Mouse (Mus musculus): ENCODE measurements around the gene Strbp. TPM values are rescaled to one million over a fixed set of nuclear protein-coding genes. Genes with fewer than 3 reads are reported as not detected.

Strbp gene
- polyA plus RNA-seq, 1 experiment from 2014 or later, result 102 TPM

DNA sequence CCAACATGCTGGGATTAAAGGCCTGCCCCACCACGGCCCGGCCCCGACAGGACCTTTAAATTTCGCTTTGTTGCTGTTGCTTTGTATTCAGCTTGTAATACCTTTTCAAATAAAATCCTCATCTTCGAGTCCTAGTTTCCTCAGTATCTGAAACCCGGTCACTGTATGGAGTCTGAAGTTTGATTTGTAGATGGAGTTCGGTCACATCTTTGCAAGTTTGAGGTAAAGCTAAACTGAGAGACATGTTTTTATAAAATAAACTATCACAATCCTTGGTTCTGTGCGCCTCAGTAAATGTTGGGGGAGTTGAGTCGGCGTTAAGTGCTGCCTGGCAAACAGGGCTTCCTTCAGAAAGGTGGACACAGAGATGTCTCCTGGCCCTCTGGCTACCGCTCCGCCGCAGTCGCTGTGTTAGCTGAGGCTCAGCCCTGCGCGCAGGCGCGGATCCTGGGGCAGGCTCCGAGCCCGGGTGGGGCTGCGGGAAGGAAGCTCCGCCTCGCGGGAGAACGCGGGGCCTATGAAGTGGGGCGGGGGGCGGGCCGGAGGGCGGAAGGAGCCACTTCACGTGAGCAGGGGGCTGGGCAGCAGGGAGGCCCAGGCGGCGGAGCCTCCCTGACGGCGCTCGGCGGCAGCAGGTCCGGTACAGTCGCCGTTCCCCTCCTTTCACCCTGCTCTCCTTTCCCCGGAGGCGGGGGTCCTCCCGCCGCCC, 251.8 kb downstream of the Strbp start:
- Histone ChIP-seq H3K36me3 (no peaks in the 10 kb centered on the region), H3K4me1 (replicated peaks) (peaks cover 27% of the 10 kb centered on the region), H3K27ac (replicated peaks) (peak overlapping the region; percentile 92), H3K4me2 (peak overlapping the region; percentile 92), H3K4me3 (peak overlapping the region; percentile 90), H3K9me3 (no peaks in the 10 kb centered on the region), H3K9ac (peak overlapping the region; percentile 93), H3K27me3 (no peaks in the 10 kb centered on the region)
- WGBS, result 8% methylated on average over 41 of the region's 44 CpGs
- peak; percentile 99 for ATAC-seq (ENCODE audit: low FRiP score, low read depth)

DNA sequence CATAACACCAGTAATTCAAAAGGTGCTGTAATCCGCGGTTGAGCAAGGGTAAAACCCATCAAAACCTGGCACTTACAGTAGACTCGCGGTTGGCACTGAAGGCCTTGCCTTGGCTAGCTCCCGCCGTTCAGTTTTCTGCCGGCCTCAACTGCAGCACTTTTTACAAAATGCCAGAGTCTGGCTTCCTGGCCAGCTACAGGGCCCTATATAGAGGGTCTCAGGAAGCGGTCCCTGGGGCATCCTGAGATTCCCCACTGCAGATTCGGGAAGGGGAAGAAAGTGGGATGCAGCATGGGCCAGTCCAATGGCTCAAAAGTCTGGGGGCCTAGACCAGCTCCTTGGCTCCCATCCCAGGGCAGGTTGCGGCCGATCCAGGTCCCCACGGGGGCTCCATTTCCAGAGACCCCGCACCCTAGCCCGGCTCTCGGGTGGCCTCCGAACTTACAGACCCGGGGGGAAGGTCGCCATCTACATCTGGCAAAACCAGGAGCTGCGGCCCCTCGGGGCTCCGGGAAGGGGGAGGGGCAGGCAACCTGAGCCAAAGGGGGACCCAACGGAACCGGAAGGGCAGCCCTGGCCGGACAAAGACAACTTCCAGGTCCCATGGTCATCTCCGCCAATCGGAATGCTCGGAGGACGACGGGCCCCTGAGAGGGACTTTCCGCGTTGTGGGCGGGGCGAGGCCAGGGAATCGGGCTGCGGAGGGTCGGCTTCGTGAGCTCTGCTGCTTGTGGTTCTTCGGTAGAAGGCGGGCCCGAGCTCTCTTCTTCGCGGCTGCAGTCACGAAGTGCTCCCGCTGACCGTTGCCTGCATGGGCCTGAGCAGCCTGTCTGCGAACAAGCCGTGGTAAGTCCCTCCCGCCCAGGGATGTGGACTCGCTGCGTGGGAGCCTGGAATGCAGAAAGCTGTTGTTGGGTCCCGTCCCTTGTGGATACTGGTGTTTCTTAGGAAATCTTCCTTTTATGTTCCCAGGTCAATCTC, 260.8 kb downstream of the Strbp start, which contains the start of the genes Zbtb26, Zbtb6 and Rabgap1:
Gene Zbtb26 (minus strand): TSS at position 525 of the 981 bp plus-strand sequence.
Gene Zbtb6 (minus strand): TSS at position 561 of the 981 bp plus-strand sequence.
Gene Rabgap1 (plus strand): TSS at position 669 of the 981 bp plus-strand sequence.
- H3K4me3 ChIP-seq, result peak within 1 kb of the TSS; percentile 92
- H3K4me2 ChIP-seq, result peak within 1 kb of the TSS; percentile 85
- peak; percentile 99 for ATAC-seq (ENCODE audit: low FRiP score, low read depth)
- H3K27ac ChIP-seq (replicated peaks), result peak within 1 kb of the TSS; percentile 91
- no peaks in the 10 kb centered on the region for H3K9me3 ChIP-seq
- H3K27me3 ChIP-seq, result no peaks in the 10 kb centered on the region
- peak within 1 kb of the TSS; percentile 81 for H3K9ac ChIP-seq
- WGBS, result under 1% methylated on average over 47 of the region's 51 CpGs
- H3K36me3 ChIP-seq, result no peaks in the 10 kb centered on the region
- H3K4me1 ChIP-seq (replicated peaks), result peaks cover 36% of the 10 kb centered on the region

Small RNA genes lying within 50 kb of the gene (microRNA-seq; reads per million reads assigned to microRNA genes)
- 1.1 reads per million for gene Mir5128

Other genes with a start within 250 kb of the Strbp start
- gene Gpr21, start 187.5 kb downstream of the Strbp start, polyA plus RNA-seq (2015; fragmentation: Nextera tagmentation; extraction: Ambion mirVana), result 16.0 and 16.3 TPM in 2 replicates
- 5.1 and 5.9 TPM in 2 replicates for gene Crb2, start 72.4 kb upstream of the Strbp start, polyA plus RNA-seq (2015; fragmentation: Nextera tagmentation; extraction: Ambion mirVana)

Data from hindbrain, embryonic 15.5 days (tissue).